Mouse (Mus musculus) heart, adult 2 months (tissue): ENCODE results near the gene Neo1. TPM values are rescaled to one million over a fixed set of nuclear protein-coding genes. Genes with fewer than 3 reads are reported as not detected.

Experiments used
- DNase-seq, 2 experiments: peaks; one replicate each; pipeline ENCODE4 v3.0.0; 2021
- H3K27ac ChIP-seq: fragments of 200-600 bp; 2 replicates; pipeline ENCODE4 v1.8.1; 2022
- H3K27me3 ChIP-seq: fragments of 200-500 bp; 2 replicates; pipeline ENCODE4 v1.6.1; 2012; ENCODE audit warnings: mild to moderate bottlenecking, low read length, inconsistent platforms, mixed read lengths; ENCODE audit not compliant: control insufficient read depth, insufficient read depth
- H3K36me3 ChIP-seq: fragments of 200-500 bp; 2 replicates; pipeline ENCODE4 v1.6.1; 2012; ENCODE audit warnings: low read length, inconsistent platforms; ENCODE audit not compliant: control insufficient read depth, insufficient read depth
- H3K4me1 ChIP-seq: fragments of 200-500 bp; 2 replicates; pipeline ENCODE4 v1.6.1; 2011; ENCODE audit warnings: low read length; ENCODE audit not compliant: control insufficient read depth, insufficient read depth
- H3K4me3 ChIP-seq: fragments of 200-600 bp; 2 replicates; pipeline ENCODE4 v1.8.1; 2022
- H3K79me2 ChIP-seq: fragments of 200-500 bp; replicated peaks from 2 replicates; pipeline ENCODE4 v1.6.1; 2012; ENCODE audit warnings: mild to moderate bottlenecking, inconsistent platforms, low read length, moderate library complexity, mixed read lengths; ENCODE audit not compliant: control insufficient read depth, insufficient read depth
- H3K9ac ChIP-seq: fragments of 200-500 bp; 2 replicates; pipeline ENCODE4 v1.6.1; 2012; ENCODE audit warnings: low read depth, mild to moderate bottlenecking, control low read depth, inconsistent platforms, low read length, mixed read lengths
- CTCF ChIP-seq: fragments of 200-600 bp; IDR thresholded peaks from 2 replicates; pipeline ENCODE4 v1.8.1; 2022; ENCODE audit warnings: antibody characterized with exemption, mild to moderate bottlenecking, moderate library complexity
- EP300 ChIP-seq: fragments of 200-500 bp; IDR thresholded peaks from 2 replicates; pipeline ENCODE4 v1.6.1; 2011; ENCODE audit warnings: low read depth, low read length, control low read depth; ENCODE audit not compliant: insufficient read depth
- POLR2A ChIP-seq: fragments of 200-500 bp; IDR thresholded peaks from 2 replicates; pipeline ENCODE4 v1.6.1; 2011; ENCODE audit warnings: mild to moderate bottlenecking, low read depth, low read length, control low read depth; ENCODE audit not compliant: insufficient read depth
- WGBS: fragments of 180-500 bp; shearing (Covaris S2); methylation state at CpG from one replicate; pipeline ENCODE4 v1.1.7; 2018; 5-methylcytosine and 5-hydroxymethylcytosine counted together
- intact Hi-C: fragments of 180-260 bp; cut with DNase I; formaldehyde crosslinking; loops from one replicate; pipeline ENCODE4 v1.15.1; 2025
- polyA plus RNA-seq: library from polyadenylated mRNA; depleted of rRNA; stranded (reverse); fragments of >200 nt; gene quantifications from 2 replicates; pipeline ENCODE4 v1.2.3, GENCODE M21; 2012
- total RNA-seq, 2 experiments: library from RNA; stranded (reverse); gene quantifications; 2 replicates each; pipeline ENCODE4 v1.2.3; 2021

Neo1 gene
- total and polyA plus RNA-seq, 3 experiments, result 30.5 to 48.1 (median 46.9) TPM

GRCm38 (mm10) chr9:58882686-58883085 is 153.6 kb downstream of the Neo1 start:
- no peaks in the 10 kb centered on the region; the same call in 1 of the 2 replicates for H3K4me1 ChIP-seq
- H3K9ac ChIP-seq, result no peak overlapping the region
- H3K27me3 ChIP-seq, result no peaks in the 10 kb centered on the region
- H3K4me3 ChIP-seq, result no peak overlapping the region
- H3K27ac ChIP-seq, result no peak overlapping the region
- intact Hi-C loops, result no loop called here
- TF ChIP-seq CTCF (no peak), POLR2A (no peak), EP300 (no peak)
- peaks cover 8% of the 10 kb centered on the region; the same call in 1 of the 2 replicates for H3K36me3 ChIP-seq
- WGBS, result 23% methylated on average over 1 of the region's 1 CpGs
- no peaks in the 10 kb centered on the region for H3K79me2 ChIP-seq
- no peak for DNase-seq

GRCm38 (mm10) chr9:58879836-58880235 is 156.4 kb downstream of the Neo1 start:
- WGBS, result 84% methylated on average over 1 of the region's 1 CpGs
- no peaks in the 10 kb centered on the region for H3K27me3 ChIP-seq
- H3K4me1 ChIP-seq, result no peaks in the 10 kb centered on the region
- DNase-seq, result no peak
- H3K79me2 ChIP-seq, result no peaks in the 10 kb centered on the region
- no peak overlapping the region for H3K9ac ChIP-seq
- intact Hi-C loops, result loop anchor here (10.0 kb wide), 1 partner anchor 105 kb away; no protein-coding TSS in a partner anchor
- no peak overlapping the region for H3K27ac ChIP-seq
- TF ChIP-seq CTCF, result no peak
- no peak for TF ChIP-seq EP300
- TF ChIP-seq POLR2A, result no peak
- H3K36me3 ChIP-seq, result peaks cover 2% of the 10 kb centered on the region; the same call in 1 of the 2 replicates
- no peak overlapping the region for H3K4me3 ChIP-seq

- H3K36me3 ChIP-seq, result no peaks in the 10 kb centered on the region
- H3K9ac ChIP-seq, result no peak overlapping the region
These were observed 159.2 kb downstream of the Neo1 start for GRCm38 (mm10) chr9:58876946-58877625.

GRCm38 (mm10) chr9:58875439-58875838 is 160.8 kb downstream of the Neo1 start:
- TF ChIP-seq EP300 (no peak), CTCF (no peak), POLR2A (no peak)
- no peak for DNase-seq
- H3K4me3 ChIP-seq, result no peak overlapping the region

More at GRCm38 (mm10) chr9:58876946-58877625, 159.2 kb downstream of the Neo1 start:
- H3K27me3 ChIP-seq, result no peaks in the 10 kb centered on the region
- WGBS, result 88% methylated on average over 6 of the region's 6 CpGs
- DNase-seq, result no peak
- TF ChIP-seq EP300, result no peak
- no peak for TF ChIP-seq POLR2A
- no peak for TF ChIP-seq CTCF
- no peak overlapping the region for H3K4me3 ChIP-seq
- no peaks in the 10 kb centered on the region for H3K4me1 ChIP-seq
- no peak overlapping the region for H3K27ac ChIP-seq
- intact Hi-C loops, result loop anchor here (10.0 kb wide), 1 partner anchor 102 kb away; no protein-coding TSS in a partner anchor
- no peaks in the 10 kb centered on the region for H3K79me2 ChIP-seq

GRCm38 (mm10) chr9:58874354-58874753 is 161.9 kb downstream of the Neo1 start:
- Histone ChIP-seq H3K27ac (no peak overlapping the region), H3K4me1 (no peaks in the 10 kb centered on the region), H3K4me3 (no peak overlapping the region), H3K9ac (no peak overlapping the region), H3K27me3 (no peaks in the 10 kb centered on the region), H3K36me3 (no peaks in the 10 kb centered on the region), H3K79me2 (no peaks in the 10 kb centered on the region)
- intact Hi-C loops, result loop anchor here (1.0 to 10.0 kb wide), 3 partner anchors 100 to 332 kb away; no protein-coding TSS in a partner anchor
- TF ChIP-seq EP300 (no peak), CTCF (no peak), POLR2A (no peak)
- WGBS, result 85% methylated on average over 4 of the region's 4 CpGs
- no peak for DNase-seq

More at GRCm38 (mm10) chr9:58875439-58875838, 160.8 kb downstream of the Neo1 start:
- 91% methylated on average over 6 of the region's 6 CpGs for WGBS
- Histone ChIP-seq H3K9ac (no peak overlapping the region), H3K79me2 (no peaks in the 10 kb centered on the region), H3K4me1 (no peaks in the 10 kb centered on the region), H3K27me3 (no peaks in the 10 kb centered on the region), H3K36me3 (no peaks in the 10 kb centered on the region), H3K27ac (no peak overlapping the region)
- intact Hi-C loops, result loop anchor here (10.0 kb wide), 1 partner anchor 101 kb away; no protein-coding TSS in a partner anchor
